Mouse (Mus musculus) MEL-GATA-1-ER (cell line): ENCODE measurements around the gene Simc1.
"Not testable (repeated sequence)": the region's sequence is repeated elsewhere in the genome, so short reads cannot be mapped to it uniquely, and the experiment has no call there.

Experiments used
- DNase-seq: peaks from one replicate; pipeline ENCODE4 v3.0.0-alpha.2; 2012; ENCODE audit warnings: low read depth; ENCODE audit errors: extremely low read depth

The Simc1 gene

DNA sequence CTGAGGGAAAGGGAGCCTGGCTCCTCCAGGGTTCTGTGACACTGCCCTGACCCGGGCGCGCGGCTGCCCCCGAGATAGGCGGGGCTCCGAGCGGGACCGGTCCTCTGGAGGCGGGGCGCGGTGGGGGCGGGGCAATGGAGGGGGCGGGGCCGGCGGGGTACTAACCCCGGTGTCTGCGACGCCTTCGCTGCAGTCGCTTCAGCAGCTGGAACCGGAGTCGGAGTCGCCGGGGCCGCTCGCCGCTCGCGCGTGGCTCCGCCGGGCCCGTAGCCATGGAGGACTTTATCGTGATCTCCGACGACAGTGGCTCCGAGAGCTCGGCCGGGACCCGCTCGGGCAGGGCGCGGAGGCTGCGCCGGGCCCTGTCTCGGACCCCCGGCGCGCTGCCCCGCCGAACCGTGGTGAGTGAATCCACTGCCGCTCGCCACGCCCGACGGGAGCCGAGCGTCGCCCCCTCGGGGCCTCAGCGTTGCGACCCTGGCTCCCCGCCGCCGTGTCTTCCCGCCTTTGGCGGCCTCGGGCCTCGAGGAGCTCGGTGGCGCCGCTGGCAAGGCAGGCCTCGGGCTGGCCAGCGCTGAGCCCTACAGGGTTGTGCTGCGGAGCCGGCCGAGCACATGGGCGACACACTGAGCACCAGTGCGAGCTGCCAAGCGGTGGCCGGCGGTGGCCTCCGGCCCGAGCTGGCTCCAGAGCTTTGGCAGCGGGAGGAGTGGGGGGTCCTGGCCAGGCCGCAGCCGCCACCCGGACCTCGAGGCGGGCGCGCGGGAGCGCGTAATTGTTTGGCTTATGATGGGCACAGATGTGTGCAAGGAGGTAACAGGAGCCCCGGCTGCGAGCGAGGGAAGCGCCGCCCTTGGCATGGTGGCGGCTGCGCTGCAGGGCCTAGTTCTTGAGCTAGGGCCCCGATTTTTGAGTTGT is at the start of gene Simc1:
Gene Simc1 (plus strand): TSS at position 176 of the 918 bp plus-strand sequence.
- peak; percentile 47 for DNase-seq

DNA sequence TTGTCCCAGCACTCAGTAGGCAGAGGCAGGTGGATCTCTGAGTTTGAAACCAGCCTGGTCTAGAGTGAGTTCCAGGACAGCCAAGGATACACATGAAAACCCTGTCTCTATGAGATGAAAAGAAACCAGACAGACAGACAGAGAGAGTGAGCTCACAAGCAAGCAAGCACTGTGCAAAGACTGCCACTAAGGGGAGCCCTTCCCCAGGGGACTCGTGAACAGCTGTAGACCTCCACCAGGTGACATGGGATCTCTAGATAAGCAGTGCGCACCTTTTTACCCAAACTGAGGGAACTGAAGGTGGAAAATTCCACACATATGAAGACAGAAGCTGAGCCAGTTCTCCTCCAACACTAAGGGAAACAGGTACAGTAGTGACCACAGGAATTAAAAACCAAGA is 46.5 kb upstream of the Simc1 start:
- DNase-seq: no peak

DNA sequence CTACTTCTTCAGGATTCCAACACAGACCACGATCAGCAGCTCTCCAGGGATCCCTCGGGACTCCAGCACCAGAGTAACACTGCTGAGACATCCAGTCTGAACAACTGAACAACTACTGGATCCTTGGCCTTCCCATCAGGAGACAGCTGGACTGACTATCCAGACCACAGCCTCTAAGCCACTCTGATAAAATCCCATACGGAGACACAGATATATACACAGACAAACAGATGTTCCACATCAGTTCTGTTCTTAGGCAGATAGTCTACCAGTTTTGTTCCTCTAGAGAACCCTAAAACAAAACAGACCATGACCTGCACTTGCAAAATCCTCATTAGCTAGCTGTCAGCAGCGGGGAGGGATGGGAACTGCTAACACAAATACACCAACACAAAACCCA is 44.3 kb upstream of the Simc1 start:
- no peak for DNase-seq

DNA sequence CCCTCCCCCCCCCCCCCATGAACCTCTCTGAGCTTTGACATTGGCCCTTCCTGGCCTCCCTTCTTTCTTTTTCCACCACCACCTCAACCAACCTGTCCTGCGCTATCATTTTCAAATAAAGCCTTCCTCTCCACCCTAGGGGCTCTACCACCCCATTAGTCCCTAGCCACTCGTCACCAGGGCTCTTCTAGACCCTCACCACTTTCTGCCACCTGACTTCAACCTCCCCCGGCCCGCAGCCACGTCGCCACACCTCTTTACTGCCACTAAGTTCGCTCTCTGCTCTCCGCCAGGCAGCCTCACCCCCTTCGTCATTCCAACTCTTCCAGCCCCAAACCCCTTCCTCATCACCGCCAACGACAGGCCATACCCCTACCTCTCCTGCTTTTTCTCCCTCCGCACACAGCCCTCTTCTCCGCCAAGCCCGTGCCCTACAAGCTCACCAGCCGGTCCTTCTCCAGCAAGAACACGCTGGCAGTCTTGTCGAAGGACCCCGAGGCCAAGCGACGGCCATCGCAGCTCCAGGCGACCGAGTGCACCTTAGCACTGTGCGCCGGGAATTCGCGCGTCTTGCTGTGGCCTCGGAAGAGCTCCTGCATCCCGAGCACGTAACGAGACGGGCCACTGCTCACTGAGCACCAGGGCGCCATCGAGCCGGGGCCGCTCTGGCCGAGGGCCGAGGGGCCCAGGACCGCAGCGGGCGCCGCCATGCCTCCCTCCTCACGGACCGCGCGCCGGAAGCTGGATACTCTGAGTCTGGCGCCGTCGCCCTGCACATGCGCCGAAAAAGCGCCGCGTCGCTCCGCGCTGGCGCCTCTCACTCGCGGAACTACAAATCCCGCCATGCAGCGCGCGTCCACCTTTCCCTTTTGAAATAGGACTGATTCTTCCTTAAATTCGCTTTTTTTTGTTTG is 35.2 kb upstream of the Simc1 start, which contains the start of gene Thoc3:
Gene Thoc3 (minus strand): TSS at position 752 of the 914 bp plus-strand sequence.
- peak; percentile 85 for DNase-seq

DNA sequence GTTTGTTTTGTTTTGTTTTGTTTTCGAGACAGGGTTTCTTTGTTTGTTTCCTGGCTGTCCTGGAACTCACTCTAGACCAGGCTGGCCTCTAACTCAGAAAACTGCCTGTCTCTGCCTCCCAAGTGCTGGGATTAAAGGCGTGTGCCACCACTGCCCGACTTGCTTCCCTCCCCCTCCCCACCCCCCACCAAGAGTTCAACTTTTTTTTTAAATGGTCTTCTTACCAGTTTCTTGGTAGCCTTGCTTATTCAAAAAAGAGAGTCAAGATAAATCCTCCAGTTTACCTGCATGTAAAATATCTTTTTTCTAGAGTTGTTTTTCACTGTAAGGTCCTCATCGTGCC is 34.6 kb upstream of the Simc1 start:
- DNase-seq: peak; percentile 58

DNA sequence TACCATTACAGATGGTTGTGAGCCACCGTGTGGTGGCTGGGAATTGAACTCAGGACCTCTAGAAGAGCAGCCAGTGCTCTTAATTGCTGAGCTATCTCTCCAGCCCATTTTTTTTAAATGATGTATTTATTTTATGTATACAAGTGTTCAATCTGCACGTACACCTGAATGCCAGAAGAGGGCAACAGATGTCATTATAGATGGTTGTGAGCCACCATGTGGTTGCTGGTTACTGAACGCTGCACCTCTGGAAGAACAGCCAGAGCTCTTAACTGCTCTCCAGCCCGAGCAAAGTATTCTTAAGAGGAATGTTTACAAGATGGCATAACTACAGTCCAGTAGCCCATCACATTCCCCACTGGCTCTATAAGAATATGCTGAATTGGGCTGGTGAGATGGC is 31.6 kb upstream of the Simc1 start:
- DNase-seq: no peak

DNA sequence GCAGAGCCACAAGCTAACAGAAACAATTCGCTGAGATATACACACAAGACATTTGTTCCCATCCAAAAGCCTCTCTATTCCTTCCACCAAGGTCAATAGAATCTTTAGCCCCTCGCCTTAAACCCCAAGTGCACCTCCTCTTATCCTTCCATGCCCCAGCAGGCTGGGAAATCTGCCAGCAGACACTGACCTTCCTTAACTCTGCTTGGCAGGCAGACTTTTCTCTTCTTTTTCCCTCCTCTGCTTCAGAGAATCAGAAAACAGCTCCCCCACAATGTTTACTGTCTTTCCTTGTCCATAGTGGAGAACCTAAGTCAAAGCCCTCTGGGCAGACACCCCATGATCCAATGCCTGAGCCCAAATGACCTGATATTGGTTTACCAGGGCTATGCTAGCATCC is 28.6 kb upstream of the Simc1 start:
- DNase-seq: no peak

DNA sequence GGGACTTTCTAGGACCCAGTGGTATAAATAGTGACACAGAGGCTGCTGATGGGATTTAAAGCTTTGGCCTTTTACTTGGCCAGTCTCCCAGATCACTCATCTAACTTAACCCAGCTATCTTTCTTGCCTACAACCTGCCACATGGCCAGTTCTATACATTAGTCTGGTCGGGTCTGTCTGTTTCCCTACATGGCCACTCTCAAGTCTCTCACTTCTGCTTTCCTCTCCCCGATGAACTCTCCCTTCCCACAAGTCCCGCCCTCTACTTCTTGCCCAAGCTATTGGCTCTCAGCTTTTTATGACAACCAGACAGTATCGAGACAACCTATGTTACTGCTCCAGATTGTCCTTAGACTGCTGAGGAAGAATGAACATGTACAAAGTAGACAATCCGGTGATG is 27.9 kb upstream of the Simc1 start:
- DNase-seq: peak; percentile 94

DNA sequence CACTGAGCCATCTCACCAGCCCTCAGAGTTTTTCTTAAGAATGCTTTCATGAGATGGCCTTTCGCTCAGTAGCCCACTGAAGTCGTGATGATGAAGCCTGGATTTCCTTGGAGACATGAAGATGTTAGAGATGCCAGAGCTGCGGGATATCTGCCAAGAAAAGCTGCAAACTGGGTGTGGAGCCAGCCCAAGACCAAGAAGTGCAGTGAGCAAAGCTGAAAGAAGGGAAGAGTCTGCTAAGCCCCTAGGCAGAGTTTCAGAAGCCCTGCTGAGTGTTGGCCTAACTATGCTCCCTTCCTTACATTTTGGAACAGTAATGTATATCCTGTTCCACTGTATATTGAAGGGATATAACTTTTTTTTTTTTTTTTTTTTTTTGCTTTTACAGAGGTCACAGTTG is 24.3 kb upstream of the Simc1 start:
- DNase-seq: no peak

DNA sequence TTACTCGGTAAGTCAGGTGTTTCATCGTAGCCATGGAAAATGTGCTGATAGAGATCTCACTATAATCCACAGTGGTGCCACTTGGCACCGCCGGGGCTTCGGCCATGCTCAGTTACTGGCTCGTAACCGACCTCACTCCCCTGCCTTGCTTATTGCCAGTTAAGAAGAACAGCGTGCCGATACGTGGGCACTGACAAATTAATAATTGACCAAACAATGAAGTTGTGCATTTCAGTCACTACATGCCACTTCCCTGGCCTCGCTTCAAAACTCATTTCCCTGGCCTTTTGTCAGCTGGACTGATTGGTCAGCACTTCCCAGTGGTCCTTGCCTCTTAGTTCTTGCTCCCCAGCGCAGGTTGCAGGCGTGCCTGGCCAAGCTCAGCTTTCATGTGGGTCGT is 22.1 kb upstream of the Simc1 start:
- no peak for DNase-seq

DNA sequence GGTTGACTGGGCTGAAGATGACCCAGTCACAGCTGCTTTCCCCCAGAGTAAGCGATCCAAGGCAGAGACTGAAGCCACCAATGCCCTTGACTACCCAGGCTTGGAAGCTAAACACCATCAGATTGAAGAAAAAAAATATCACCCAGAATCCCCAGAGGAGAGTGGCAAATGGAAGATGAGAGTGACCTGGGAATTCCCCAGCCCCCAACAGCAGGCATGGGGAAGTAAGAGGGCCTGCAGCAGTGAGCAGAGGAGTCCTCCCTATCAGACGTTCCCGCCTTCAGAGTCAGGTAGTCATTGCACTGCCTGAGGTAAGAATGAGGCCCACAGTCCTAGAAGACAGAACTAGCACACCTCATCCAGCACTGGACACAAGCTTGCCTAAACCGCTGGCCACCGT is 13.2 kb upstream of the Simc1 start:
- no peak for DNase-seq

DNA sequence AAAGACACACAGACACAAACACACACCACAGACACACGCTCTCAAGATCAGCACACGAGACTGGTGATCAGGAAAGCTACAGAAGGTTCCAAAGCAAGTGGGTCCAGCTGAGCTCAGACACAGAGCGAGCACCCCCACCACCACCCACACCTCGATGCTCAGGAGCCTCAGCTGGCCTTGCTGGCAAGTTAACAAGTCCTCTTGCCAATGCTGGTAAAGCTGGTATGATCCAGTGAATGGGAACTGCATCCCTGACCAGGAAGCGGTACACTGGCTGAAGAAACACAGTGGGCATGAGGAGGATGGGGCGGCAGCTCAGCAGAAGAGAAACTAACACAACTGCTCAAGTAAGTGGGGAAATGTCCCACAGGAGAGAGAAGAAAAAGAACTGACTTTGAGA is 12.2 kb upstream of the Simc1 start:
- DNase-seq: no peak

DNA sequence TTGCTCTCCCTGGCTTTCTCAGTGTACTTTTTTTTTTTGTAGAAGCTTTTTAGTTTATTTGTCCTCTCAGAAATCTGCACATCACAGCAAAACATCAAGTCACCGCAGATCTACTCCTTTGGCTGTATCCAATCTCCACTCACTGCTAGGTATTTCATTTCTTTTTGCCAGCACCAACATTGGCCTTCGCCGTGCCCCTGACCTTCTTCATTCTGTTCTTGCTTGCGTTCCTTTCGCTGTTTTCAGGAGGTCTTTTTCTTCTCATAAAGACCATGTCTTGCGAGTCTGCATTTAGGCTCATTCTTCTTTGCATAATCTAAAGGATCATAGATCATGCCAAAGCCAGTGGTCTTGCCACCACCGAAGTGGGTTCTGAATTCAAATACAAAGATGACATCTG is 4.0 kb upstream of the Simc1 start:
- DNase-seq: not testable (repeated sequence)

DNA sequence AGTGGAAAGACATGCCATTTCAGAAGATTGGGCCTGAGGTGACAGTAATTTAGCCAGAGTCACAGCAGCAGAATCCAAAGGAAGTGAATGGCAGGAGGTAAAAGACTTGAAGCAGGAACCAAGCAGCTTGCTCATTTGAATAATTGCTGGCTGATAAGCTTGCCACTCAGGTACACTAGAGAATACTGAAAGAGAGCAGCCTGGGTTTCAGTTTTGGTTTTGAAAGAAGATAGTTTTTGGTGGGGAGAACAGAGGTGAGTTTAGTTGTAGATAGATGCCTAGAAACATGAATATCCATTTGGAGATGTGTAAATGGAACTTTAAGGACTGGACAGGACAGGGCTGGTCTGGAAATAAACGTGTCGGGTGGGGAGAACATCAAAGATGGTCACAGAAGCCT is 2.2 kb upstream of the Simc1 start:
- DNase-seq: no peak

DNA sequence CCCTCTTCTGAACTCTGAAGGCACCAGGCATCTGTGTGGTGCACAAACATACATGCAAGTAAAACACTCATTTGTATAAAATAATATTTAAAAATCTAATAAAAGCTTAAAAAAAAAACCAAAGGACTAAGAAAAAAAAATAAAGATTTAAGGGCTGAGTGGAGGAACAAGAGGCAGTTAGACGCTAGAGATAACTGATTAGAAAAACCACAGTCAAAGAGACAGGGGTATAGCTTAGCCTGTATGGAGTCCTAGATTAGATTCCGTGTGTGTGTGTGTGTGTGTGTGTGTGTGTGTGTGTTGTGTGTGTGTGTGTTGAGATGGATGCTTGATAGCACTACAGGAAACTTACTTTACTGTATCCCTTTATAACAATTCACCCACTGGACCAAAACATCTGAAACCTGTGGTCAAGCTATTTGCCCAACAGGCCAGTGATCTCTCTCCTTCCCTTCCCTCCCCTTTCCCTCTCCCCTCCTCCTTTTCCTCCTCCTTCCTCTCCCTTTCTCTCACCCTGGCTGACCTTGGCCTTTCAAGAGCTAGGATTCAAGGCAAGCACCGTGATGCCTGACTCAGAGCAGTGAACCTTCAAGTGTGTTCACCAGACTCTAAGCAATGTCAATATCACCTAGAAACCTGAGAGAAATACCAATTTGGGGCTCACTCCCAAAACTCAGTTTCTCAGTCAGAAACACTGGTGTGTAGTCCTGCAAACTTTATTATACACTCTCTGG is 1.5 kb upstream of the Simc1 start:
- peak; percentile 26 for DNase-seq

DNA sequence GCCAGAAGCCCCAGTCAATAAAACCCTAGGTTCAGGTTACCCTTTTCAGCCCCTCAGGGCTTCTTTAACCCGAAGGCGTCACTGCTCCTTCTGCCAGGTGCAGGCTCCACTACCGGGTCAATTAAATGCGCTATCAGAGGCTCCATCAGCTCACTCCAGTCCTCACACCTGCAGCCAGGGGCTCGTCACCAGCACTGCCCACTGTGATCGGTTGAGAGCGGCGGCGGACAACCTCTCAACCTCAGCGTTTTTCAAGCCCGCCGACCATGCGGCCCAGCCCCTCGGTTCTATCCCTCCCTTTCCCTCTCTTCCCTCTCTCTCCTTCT is 338 bp upstream of the Simc1 start:
- peak; percentile 12 for DNase-seq

DNA sequence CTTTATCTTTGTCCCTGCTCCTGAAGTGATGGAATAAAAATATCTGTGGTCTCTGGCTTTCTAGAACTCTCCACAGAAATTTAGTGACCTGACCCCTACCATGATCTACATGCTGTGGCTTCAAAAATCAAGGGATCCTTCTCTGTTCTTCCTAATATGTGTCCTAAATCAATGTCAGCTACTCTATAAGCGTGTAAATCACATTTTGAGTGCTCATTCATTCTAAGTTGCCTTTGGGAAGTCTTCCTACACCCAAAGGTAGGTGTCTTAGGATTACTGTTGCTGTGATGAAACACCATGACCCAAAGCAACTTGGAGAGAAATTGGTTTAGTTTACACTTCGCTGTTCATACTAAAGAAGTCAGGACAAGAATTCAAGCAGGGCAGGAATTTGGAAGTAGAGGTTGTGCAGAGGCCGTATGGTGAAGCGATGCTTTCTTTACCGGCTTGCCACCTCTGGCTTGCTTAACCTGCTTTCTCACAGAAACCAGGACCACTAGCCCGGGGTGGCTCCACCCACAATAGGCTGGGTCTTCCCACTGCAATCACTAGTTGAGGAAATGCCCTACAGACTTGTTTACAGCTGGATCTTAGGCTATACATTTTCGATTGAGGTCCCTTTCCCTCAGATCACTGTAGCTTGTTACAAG is 1.2 kb downstream of the Simc1 start:
- DNase-seq: peak; percentile 41

DNA sequence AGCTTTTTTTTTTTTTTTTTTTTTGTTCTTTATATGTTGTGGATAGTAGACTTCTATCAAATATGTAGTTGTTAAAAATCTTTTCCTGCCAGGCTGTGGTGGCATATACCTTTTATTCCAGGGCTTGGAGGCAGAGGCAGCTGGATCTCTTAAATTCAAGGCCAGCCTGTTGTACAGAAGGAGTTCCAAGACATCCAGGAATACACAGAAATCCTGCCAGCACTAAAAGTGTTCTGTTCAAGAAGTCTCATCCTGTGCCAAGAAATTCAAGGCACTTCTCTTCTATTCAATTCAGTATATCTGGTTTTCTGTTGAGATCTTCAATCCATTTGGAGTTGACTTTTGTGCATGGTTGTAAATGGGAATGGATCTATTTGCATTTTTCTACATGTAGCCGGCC is 2.3 kb downstream of the Simc1 start:
- no peak for DNase-seq

DNA sequence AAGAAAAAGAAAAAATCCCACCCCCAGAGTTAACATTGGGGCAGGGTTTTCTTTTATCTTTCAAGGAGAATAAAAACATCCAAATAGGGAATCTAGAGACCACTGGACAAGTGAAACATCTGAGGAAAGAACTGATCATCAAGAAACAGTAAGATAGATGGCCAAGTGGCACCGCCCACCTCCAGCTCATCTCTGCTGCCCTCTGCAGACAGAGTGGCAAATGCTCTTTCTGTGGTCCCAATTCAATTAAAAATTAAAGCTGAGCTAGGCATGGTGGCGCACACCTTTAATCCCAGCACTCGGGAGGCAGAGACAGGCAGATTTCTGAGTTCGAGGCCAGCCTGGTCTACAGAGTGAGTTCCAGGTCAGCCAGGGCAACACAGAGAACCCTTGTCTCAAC is 16.6 kb downstream of the Simc1 start:
- DNase-seq: no peak

DNA sequence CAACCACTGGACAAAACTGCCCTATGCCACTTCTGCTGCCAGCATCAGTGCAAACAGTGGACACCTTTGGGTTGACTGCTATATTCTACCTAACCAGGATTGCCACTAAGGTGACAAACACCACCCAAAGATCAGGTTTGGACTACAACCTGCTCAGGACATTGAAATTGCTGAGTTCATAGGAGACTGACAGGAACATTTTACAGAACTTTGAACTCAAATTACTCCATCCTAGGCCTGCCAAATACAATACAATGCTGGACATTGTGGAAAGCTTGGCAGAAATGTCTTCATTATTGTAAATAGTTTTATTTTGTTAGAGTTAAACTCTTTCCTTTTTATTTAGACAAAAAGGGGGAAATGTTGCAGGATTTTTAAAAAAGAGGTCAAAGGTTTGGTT is 17.6 kb downstream of the Simc1 start:
- no peak for DNase-seq

DNA sequence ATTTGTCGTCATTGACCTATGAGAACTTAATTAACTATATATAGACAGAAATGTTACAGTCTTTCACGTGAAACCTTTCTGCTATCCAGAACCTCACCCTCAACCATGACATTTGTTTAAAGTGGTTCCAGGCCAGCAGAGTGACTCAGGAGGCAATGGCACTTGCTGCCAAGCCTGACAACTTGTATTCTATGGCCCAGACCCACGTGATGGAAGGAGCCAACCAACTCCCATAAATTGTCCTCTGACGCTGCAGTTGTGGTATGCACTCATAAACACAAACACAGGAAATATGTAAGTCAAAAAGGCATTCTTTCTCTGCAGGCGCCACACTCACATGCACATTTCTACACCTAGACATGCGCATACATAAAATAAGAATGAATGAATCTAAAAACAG is 23.6 kb downstream of the Simc1 start:
- DNase-seq: no peak
